Mouse (Mus musculus): ENCODE data around the gene Rtn2. TPM values are rescaled to one million over a fixed set of nuclear protein-coding genes. Genes with fewer than 3 reads are reported as not detected.

Rtn2 gene
- polyA plus RNA-seq, 1 experiment: 19.9 TPM

DNA sequence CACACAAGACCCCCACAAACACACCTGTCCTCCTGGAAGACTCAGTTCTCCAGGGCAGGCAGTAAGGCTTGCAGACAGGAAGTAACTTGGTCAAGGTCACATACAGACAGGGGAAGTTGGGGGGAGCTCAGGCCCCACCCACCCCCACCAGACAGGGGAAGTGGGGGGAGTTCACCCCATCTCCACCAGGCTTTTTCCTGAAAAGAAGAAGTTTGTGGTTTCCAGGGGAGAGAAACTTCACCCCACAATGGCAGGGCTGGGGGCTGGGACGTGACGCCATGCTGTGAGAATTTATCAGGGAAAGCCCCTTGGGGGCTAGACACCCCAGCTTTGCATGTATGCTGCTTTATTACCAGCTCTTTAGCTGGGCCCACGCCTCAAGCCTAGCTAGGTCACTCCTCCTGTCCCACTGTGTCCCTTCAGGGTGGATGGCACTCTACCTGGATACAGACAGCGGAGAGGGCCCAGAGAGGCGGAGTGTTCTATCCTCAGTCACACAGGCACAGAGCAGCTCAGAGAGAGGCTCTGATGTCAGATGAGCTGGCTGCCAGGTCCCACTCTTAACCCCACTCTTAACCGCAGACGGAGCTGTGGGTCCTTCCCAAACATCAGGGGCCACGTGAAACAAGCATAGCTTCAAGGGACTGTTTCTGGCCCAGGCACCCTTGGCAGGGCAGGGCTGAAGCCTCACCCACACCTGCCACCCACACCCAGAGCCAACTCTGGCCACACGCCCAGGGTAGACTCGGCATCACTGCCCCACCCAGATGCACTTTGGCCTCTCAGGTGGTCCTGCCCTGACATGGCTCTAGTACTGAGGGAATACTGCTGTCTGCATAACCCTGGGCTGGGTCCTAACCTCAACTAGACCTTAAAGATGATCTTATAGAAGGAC is 16.2 kb upstream of the Rtn2 start:
- no peaks in the 10 kb centered on the region for H3K27me3 ChIP-seq (ENCODE audit: control insufficient read depth, insufficient read depth, low read length)
- H3K4me1 ChIP-seq (replicated peaks; ENCODE audit: control insufficient read depth, insufficient read depth, low read length): peaks cover 51% of the 10 kb centered on the region
- 9% methylated on average over 10 of the region's 10 CpGs for WGBS
- H3K4me3 ChIP-seq (ENCODE audit: control insufficient read depth, insufficient read depth, low read length): no peak overlapping the region
- DNase-seq: peak; percentile 56
- TF ChIP-seq CTCF (IDR thresholded peaks at IDR 0.05; ENCODE audit: borderline replicate concordance, control insufficient read depth, extremely low read depth, insufficient read depth, low read length, poor library complexity) (no peak), POLR2A (IDR thresholded peaks at IDR 0.05; ENCODE audit: control insufficient read depth, extremely low read depth, insufficient read depth, low read length, poor library complexity) (no peak)
- H3K36me3 ChIP-seq (ENCODE audit: control insufficient read depth, insufficient read depth, low read length): peaks cover 23% of the 10 kb centered on the region; the same call in 1 of the 2 replicates
- H3K27ac ChIP-seq (ENCODE audit: control insufficient read depth, insufficient read depth, low read length): peak overlapping the region; percentile 53

- no peaks in the 10 kb centered on the region for H3K27me3 ChIP-seq (ENCODE audit: control insufficient read depth, insufficient read depth, low read length)
- H3K4me3 ChIP-seq (ENCODE audit: control insufficient read depth, insufficient read depth, low read length): no peak overlapping the region
- no peak for DNase-seq
- H3K27ac ChIP-seq (ENCODE audit: control insufficient read depth, insufficient read depth, low read length): 0 out of 2 replicates have a peak overlapping the region, but pooled peaks have one; percentile 7
- H3K36me3 ChIP-seq (ENCODE audit: control insufficient read depth, insufficient read depth, low read length): peaks cover 17% of the 10 kb centered on the region; the same call in 1 of the 2 replicates
- no peak for TF ChIP-seq POLR2A (IDR thresholded peaks at IDR 0.05; ENCODE audit: control insufficient read depth, extremely low read depth, insufficient read depth, low read length, poor library complexity)
- no peak for TF ChIP-seq CTCF (IDR thresholded peaks at IDR 0.05; ENCODE audit: borderline replicate concordance, control insufficient read depth, extremely low read depth, insufficient read depth, low read length, poor library complexity)
- H3K4me1 ChIP-seq (replicated peaks; ENCODE audit: control insufficient read depth, insufficient read depth, low read length): peaks cover 51% of the 10 kb centered on the region
- 39% methylated on average over 10 of the region's 10 CpGs for WGBS
Observed at GRCm38 (mm10) chr7:19267051-19267450, 15.4 kb upstream of the Rtn2 start.

GRCm38 (mm10) chr7:19268993-19269681 is 13.3 kb upstream of the Rtn2 start:
- Histone ChIP-seq H3K36me3 (ENCODE audit: control insufficient read depth, insufficient read depth, low read length) (peaks cover 4% of the 10 kb centered on the region; the same call in 1 of the 2 replicates), H3K4me3 (ENCODE audit: control insufficient read depth, insufficient read depth, low read length) (peak overlapping the region; percentile 27), H3K4me1 (replicated peaks; ENCODE audit: control insufficient read depth, insufficient read depth, low read length) (peaks cover 54% of the 10 kb centered on the region), H3K27me3 (ENCODE audit: control insufficient read depth, insufficient read depth, low read length) (no peaks in the 10 kb centered on the region), H3K27ac (ENCODE audit: control insufficient read depth, insufficient read depth, low read length) (peak overlapping the region; percentile 74; the same call in 1 of the 2 replicates)
- TF ChIP-seq POLR2A (IDR thresholded peaks at IDR 0.05; ENCODE audit: control insufficient read depth, extremely low read depth, insufficient read depth, low read length, poor library complexity): no peak
- TF ChIP-seq CTCF (IDR thresholded peaks at IDR 0.05; ENCODE audit: borderline replicate concordance, control insufficient read depth, extremely low read depth, insufficient read depth, low read length, poor library complexity): no peak
- WGBS: 9% methylated on average over 10 of the region's 10 CpGs
- no peak for DNase-seq

GRCm38 (mm10) chr7:19269721-19270441 is 12.5 kb upstream of the Rtn2 start:
- H3K4me1 ChIP-seq (replicated peaks; ENCODE audit: control insufficient read depth, insufficient read depth, low read length): peaks cover 53% of the 10 kb centered on the region
- H3K36me3 ChIP-seq (ENCODE audit: control insufficient read depth, insufficient read depth, low read length): no peaks in the 10 kb centered on the region
- H3K4me3 ChIP-seq (ENCODE audit: control insufficient read depth, insufficient read depth, low read length): peak overlapping the region; percentile 90
- H3K27ac ChIP-seq (ENCODE audit: control insufficient read depth, insufficient read depth, low read length): peak overlapping the region; percentile 77; the same call in 1 of the 2 replicates
- DNase-seq: peak; percentile 27
- 3% methylated on average over 19 of the region's 19 CpGs for WGBS
- TF ChIP-seq CTCF (IDR thresholded peaks at IDR 0.05; ENCODE audit: borderline replicate concordance, control insufficient read depth, extremely low read depth, insufficient read depth, low read length, poor library complexity) (no peak), POLR2A (IDR thresholded peaks at IDR 0.05; ENCODE audit: control insufficient read depth, extremely low read depth, insufficient read depth, low read length, poor library complexity) (no peak)
- no peaks in the 10 kb centered on the region for H3K27me3 ChIP-seq (ENCODE audit: control insufficient read depth, insufficient read depth, low read length)

GRCm38 (mm10) chr7:19270509-19271237 is 11.8 kb upstream of the Rtn2 start:
- no peak for TF ChIP-seq CTCF (IDR thresholded peaks at IDR 0.05; ENCODE audit: borderline replicate concordance, control insufficient read depth, extremely low read depth, insufficient read depth, low read length, poor library complexity)
- TF ChIP-seq POLR2A (IDR thresholded peaks at IDR 0.05; ENCODE audit: control insufficient read depth, extremely low read depth, insufficient read depth, low read length, poor library complexity): no peak
- H3K27ac ChIP-seq (ENCODE audit: control insufficient read depth, insufficient read depth, low read length): peak overlapping the region; percentile 77
- no peaks in the 10 kb centered on the region for H3K36me3 ChIP-seq (ENCODE audit: control insufficient read depth, insufficient read depth, low read length)
- H3K4me3 ChIP-seq (ENCODE audit: control insufficient read depth, insufficient read depth, low read length): peak overlapping the region; percentile 90
- peak; percentile 52 for DNase-seq
- WGBS: under 1% methylated on average over 21 of the region's 21 CpGs
- H3K27me3 ChIP-seq (ENCODE audit: control insufficient read depth, insufficient read depth, low read length): no peaks in the 10 kb centered on the region
- peaks cover 46% of the 10 kb centered on the region for H3K4me1 ChIP-seq (replicated peaks; ENCODE audit: control insufficient read depth, insufficient read depth, low read length)

All from thymus, adult 2 months (tissue).